ENCODE assay signal across 9 mouse cellular contexts in genomic region chr17:62607304-62607914, GRCm38 (mm10).
DNase-seq lines count a peak whose midpoint lies in the region; ATAC-seq and TF ChIP-seq lines count a peak whose summit lies in the region.
"Had no signal": no experiment of that assay in that cellular context is flagged by ENCODE, and none has a peak within 500 bp of the region (broad histone marks: within the 10 kb centered on the region; RNA-seq: fewer than 3 reads in every experiment).

No protein-coding gene starts in this region.

- no peaks in the 10 kb centered on the region for H3K36me3 ChIP-seq in hindbrain, embryonic 15.5 days
- 0 out of 2 replicates have a peak, but pooled peaks cover 2% of the 10 kb centered on the region for H3K36me3 ChIP-seq in midbrain, embryonic 14.5 days (ENCODE audit: control insufficient read depth, insufficient read depth, low read length)
- no peaks in the 10 kb centered on the region for H3K36me3 ChIP-seq in intestine, embryonic 15.5 days
- H3K36me3 ChIP-seq in kidney, embryonic 14.5 days (ENCODE audit: control insufficient read depth, insufficient read depth, low read length): no peaks in the 10 kb centered on the region; the same call in 1 of the 2 replicates
- H3K36me3 ChIP-seq: liver, embryonic 13.5 days had no signal

- H3K27ac ChIP-seq in hindbrain, embryonic 15.5 days (replicated peaks): peak overlapping the region; percentile 25; the same call in 1 of the 2 replicates
- H3K27ac ChIP-seq in midbrain, embryonic 14.5 days (replicated peaks; ENCODE audit: low read depth, low read length): peak overlapping the region; percentile 1; the same call in 1 of the 2 replicates
- no peak overlapping the region for H3K27ac ChIP-seq in intestine, embryonic 15.5 days
- H3K27ac ChIP-seq in kidney, embryonic 14.5 days (ENCODE audit: low read depth, low read length): no peak overlapping the region
- H3K27ac ChIP-seq: liver, embryonic 13.5 days had no signal

- H3K27me3 ChIP-seq in hindbrain, embryonic 15.5 days: no peaks in the 10 kb centered on the region
- no peaks in the 10 kb centered on the region for H3K27me3 ChIP-seq in midbrain, embryonic 14.5 days (ENCODE audit: control insufficient read depth, insufficient read depth, low read length)
- no peaks in the 10 kb centered on the region for H3K27me3 ChIP-seq in intestine, embryonic 15.5 days (replicated peaks)
- H3K27me3 ChIP-seq in kidney, embryonic 14.5 days (ENCODE audit: control insufficient read depth, insufficient read depth, low read length): no peaks in the 10 kb centered on the region
- H3K27me3 ChIP-seq: liver, embryonic 13.5 days had no signal

- no peak overlapping the region for H3K4me3 ChIP-seq in hindbrain, embryonic 15.5 days
- H3K4me3 ChIP-seq in midbrain, embryonic 14.5 days (replicated peaks; ENCODE audit: low read depth, low read length): no peak overlapping the region
- no peak overlapping the region for H3K4me3 ChIP-seq in intestine, embryonic 15.5 days (replicated peaks)
- H3K4me3 ChIP-seq in kidney, embryonic 14.5 days (ENCODE audit: low read length): no peak overlapping the region
- H3K4me3 ChIP-seq: liver, embryonic 13.5 days had no signal

- no peak for TF ChIP-seq POLR2A in brain, embryonic 14.5 days (IDR thresholded peaks at IDR 0.05; ENCODE audit: borderline replicate concordance, extremely low read depth, insufficient read depth, insufficient read length, poor library complexity, severe bottlenecking)

- no peak overlapping the region for H3K9ac ChIP-seq in hindbrain, embryonic 15.5 days
- no peak overlapping the region; the same call in 1 of the 2 replicates for H3K9ac ChIP-seq in midbrain, embryonic 14.5 days (replicated peaks; ENCODE audit: low read length)
- H3K9ac ChIP-seq in intestine, embryonic 15.5 days: no peak overlapping the region
- H3K9ac ChIP-seq in kidney, embryonic 14.5 days (ENCODE audit: low read depth, low read length): no peak overlapping the region
- H3K9ac ChIP-seq: liver, embryonic 13.5 days had no signal

- peak; percentile 74 for ATAC-seq in hindbrain, embryonic 15.5 days (ENCODE audit: low FRiP score, low read depth)
- ATAC-seq in midbrain, embryonic 14.5 days (ENCODE audit: low FRiP score, low TSS enrichment): peak; percentile 57; the same call in 1 of the 2 replicates
- no peak for ATAC-seq in intestine, embryonic 15.5 days
- no peak for ATAC-seq in kidney, embryonic 14.5 days (ENCODE audit: low FRiP score, low TSS enrichment)

- peak overlapping the region; percentile 38 for H3K4me2 ChIP-seq in hindbrain, embryonic 15.5 days
- H3K4me2 ChIP-seq in midbrain, embryonic 14.5 days (ENCODE audit: low read length): peak overlapping the region; percentile 11; the same call in 1 of the 2 replicates
- no peak overlapping the region for H3K4me2 ChIP-seq in intestine, embryonic 15.5 days (replicated peaks)
- no peak overlapping the region for H3K4me2 ChIP-seq in kidney, embryonic 14.5 days (replicated peaks; ENCODE audit: low read depth, low read length)
- H3K4me2 ChIP-seq: liver, embryonic 13.5 days had no signal

- no peak for TF ChIP-seq CTCF in brain, embryonic 14.5 days (IDR thresholded peaks at IDR 0.05; ENCODE audit: borderline replicate concordance, extremely low read depth, insufficient read depth, insufficient read length)

- peaks cover 22% of the 10 kb centered on the region for H3K4me1 ChIP-seq in hindbrain, embryonic 15.5 days (replicated peaks)
- H3K4me1 ChIP-seq in midbrain, embryonic 14.5 days (ENCODE audit: control insufficient read depth, insufficient read depth, low read length): peaks cover 23% of the 10 kb centered on the region
- no peaks in the 10 kb centered on the region; the same call in 1 of the 2 replicates for H3K4me1 ChIP-seq in intestine, embryonic 15.5 days (replicated peaks)
- H3K4me1 ChIP-seq in kidney, embryonic 14.5 days (ENCODE audit: control insufficient read depth, insufficient read depth, low read length): no peaks in the 10 kb centered on the region
- H3K4me1 ChIP-seq: liver, embryonic 13.5 days had no signal

- no peaks in the 10 kb centered on the region for H3K9me3 ChIP-seq in hindbrain, embryonic 15.5 days
- no peaks in the 10 kb centered on the region for H3K9me3 ChIP-seq in midbrain, embryonic 14.5 days (ENCODE audit: control insufficient read depth, low read length)
- H3K9me3 ChIP-seq in intestine, embryonic 15.5 days: no peaks in the 10 kb centered on the region
- H3K9me3 ChIP-seq in kidney, embryonic 14.5 days (ENCODE audit: control insufficient read depth, low read length): no peaks in the 10 kb centered on the region
- H3K9me3 ChIP-seq: liver, embryonic 13.5 days had no signal

- WGBS in hindbrain, embryonic 15.5 days: 44% methylated on average over 18 of the region's 18 CpGs
- WGBS in midbrain, embryonic 14.5 days: 58% methylated on average over 18 of the region's 18 CpGs
- WGBS in intestine, embryonic 15.5 days: 85% methylated on average over 18 of the region's 18 CpGs
- 90% methylated on average over 18 of the region's 18 CpGs for WGBS in kidney, embryonic 14.5 days

- peak; percentile 75 for DNase-seq in MN1 (ENCODE audit: low spot score)
- DNase-seq in brain, embryonic 14.5 days (ENCODE audit: low read depth): peak; percentile 81
- peak; percentile 59 for DNase-seq in midbrain, embryonic 14.5 days
- DNase-seq in ovary, postnatal 36 days (ENCODE audit: low spot score): no peak
- no peak for DNase-seq in spleen, postnatal 14 days (ENCODE audit: low spot score in 2 of 2)
- DNase-seq: liver, embryonic 13.5 days had no signal

Comparison
In these comparisons a context has a peak if more than half of its experiments do, and no peak if none do; other contexts are left out.
1. DNase-seq: peak in MN1 (single experiment), brain, embryonic 14.5 days (single experiment) and midbrain, embryonic 14.5 days (single experiment); none in ovary, postnatal 36 days (single experiment) and spleen, postnatal 14 days (0 of 2).
2. ATAC-seq: peak in hindbrain, embryonic 15.5 days (single experiment) and midbrain, embryonic 14.5 days (single experiment); none in intestine, embryonic 15.5 days (single experiment) and kidney, embryonic 14.5 days (single experiment).
3. H3K27ac ChIP-seq: peak in hindbrain, embryonic 15.5 days (single experiment) and midbrain, embryonic 14.5 days (single experiment); none in intestine, embryonic 15.5 days (single experiment) and kidney, embryonic 14.5 days (single experiment).
4. H3K4me2 ChIP-seq: peak in hindbrain, embryonic 15.5 days (single experiment) and midbrain, embryonic 14.5 days (single experiment); none in intestine, embryonic 15.5 days (single experiment) and kidney, embryonic 14.5 days (single experiment).